Mouse (Mus musculus) CH12.LX (cell line): ENCODE measurements around the gene Gm49776. TPM values are rescaled to one million over a fixed set of nuclear protein-coding genes. Genes with fewer than 3 reads are reported as not detected.

ENCODE experiments used
- DNase-seq: peaks from one replicate; pipeline ENCODE4 v3.0.0-alpha.2; 2013; ENCODE audit errors: extremely low read depth
- H3K27ac ChIP-seq: 2 replicates; pipeline ENCODE4 v1.5.1; 2012; ENCODE audit warnings: low read depth, mild to moderate bottlenecking, control low read depth, moderate library complexity; ENCODE audit not compliant: insufficient read depth
- H3K27me3 ChIP-seq: replicated peaks from 2 replicates; pipeline ENCODE3; 2012; ENCODE audit warnings: inconsistent platforms
- H3K36me3 ChIP-seq, 2 experiments: replicated peaks in 1 of 2; 2 replicates each; pipeline versions ENCODE3 to v1.6.1; 2012; ENCODE audit warnings: inconsistent platforms in 1 of 2, low read length in 1 of 2, mild to moderate bottlenecking in 1 of 2, mixed read lengths in 1 of 2, moderate library complexity in 1 of 2; ENCODE audit not compliant: control insufficient read depth in 1 of 2, insufficient read depth in 1 of 2
- H3K4me1 ChIP-seq, 2 experiments: 2 replicates each; pipeline ENCODE4 v1.6.1; 2012; ENCODE audit warnings: inconsistent platforms in 1 of 2, moderate library complexity in 1 of 2; ENCODE audit not compliant: insufficient read depth in 2 of 2, control insufficient read depth in 1 of 2
- H3K4me2 ChIP-seq: 2 replicates; pipeline ENCODE4 v1.6.1; 2012; ENCODE audit warnings: low read depth, mild to moderate bottlenecking, control low read depth; ENCODE audit not compliant: poor library complexity, insufficient read depth, severe bottlenecking
- H3K4me3 ChIP-seq, 3 experiments: fragments of 150-350 bp in 1 of 3; sonication (generic) in 1 of 3; replicated peaks in 1 of 3; 2 replicates each; pipeline versions ENCODE3 to v1.5.1; 2011 to 2012; ENCODE audit warnings: low read depth in 2 of 3, low read length in 2 of 3, mild to moderate bottlenecking in 2 of 3, moderate library complexity in 2 of 3, control low read depth in 1 of 3, improper control_type of control experiment in 1 of 3, inconsistent platforms in 1 of 3, mixed read lengths in 1 of 3; ENCODE audit not compliant: poor library complexity in 1 of 3
- H3K79me2 ChIP-seq: replicated peaks from 2 replicates; pipeline ENCODE4 v1.6.1; 2012; ENCODE audit warnings: mild to moderate bottlenecking, moderate library complexity; ENCODE audit not compliant: control insufficient read depth, poor library complexity, insufficient read depth, severe bottlenecking; ENCODE audit errors: extremely low read depth
- H3K9ac ChIP-seq: 2 replicates; pipeline ENCODE4 v1.6.1; 2012; ENCODE audit warnings: low read depth, mild to moderate bottlenecking, control low read depth, moderate library complexity; ENCODE audit not compliant: insufficient read depth
- H3K9me3 ChIP-seq: replicated peaks from 2 replicates; pipeline ENCODE3; 2012; ENCODE audit warnings: low read length, inconsistent platforms, mixed read lengths
- CHD1 ChIP-seq: IDR thresholded peaks from 2 replicates; pipeline ENCODE4 v1.6.1; 2012; ENCODE audit warnings: low read depth, low read length, improper control_type of control experiment, inconsistent platforms
- CHD2 ChIP-seq: IDR thresholded peaks from 2 replicates; pipeline ENCODE4 v1.6.1; 2011; ENCODE audit warnings: low read length, improper control_type of control experiment
- E2F4 ChIP-seq: IDR thresholded peaks from 2 replicates; pipeline ENCODE4 v1.6.1; 2011; ENCODE audit warnings: low read depth, low read length, improper control_type of control experiment; ENCODE audit not compliant: insufficient replicate concordance
- ELF1 ChIP-seq: IDR thresholded peaks from 2 replicates; pipeline ENCODE4 v1.6.1; 2014; ENCODE audit warnings: low read depth, mild to moderate bottlenecking, inconsistent platforms, low read length, improper control_type of control experiment
- ETS1 ChIP-seq: conservative IDR thresholded peaks from 2 replicates; pipeline ENCODE4 v1.6.1; 2012; ENCODE audit warnings: low read depth, mild to moderate bottlenecking, inconsistent platforms, low read length, improper control_type of control experiment, moderate library complexity
- HCFC1 ChIP-seq: IDR thresholded peaks from 2 replicates; pipeline ENCODE4 v1.6.1; 2012; ENCODE audit warnings: low read depth, mild to moderate bottlenecking, inconsistent platforms, low read length, improper control_type of control experiment
- MAX ChIP-seq: IDR thresholded peaks from 2 replicates; pipeline ENCODE4 v1.6.1; 2011; ENCODE audit warnings: low read length, improper control_type of control experiment
- MEF2A ChIP-seq: IDR thresholded peaks from 2 replicates; pipeline ENCODE4 v1.6.1; 2014; ENCODE audit warnings: low read depth, mild to moderate bottlenecking, inconsistent platforms, low read length, improper control_type of control experiment, borderline replicate concordance
- MXI1 ChIP-seq: IDR thresholded peaks from 2 replicates; pipeline ENCODE4 v1.6.1; 2011; ENCODE audit warnings: mild to moderate bottlenecking, low read depth, low read length, improper control_type of control experiment
- MYC ChIP-seq: IDR thresholded peaks from 2 replicates; pipeline ENCODE4 v1.6.1; 2011; ENCODE audit warnings: low read depth, mild to moderate bottlenecking, improper control_type of control experiment, low read length
- NRF1 ChIP-seq: IDR thresholded peaks from 2 replicates; pipeline ENCODE4 v1.6.1; 2014; ENCODE audit warnings: low read depth, mild to moderate bottlenecking, inconsistent platforms, low read length, improper control_type of control experiment, moderate library complexity
- RAD21 ChIP-seq: IDR thresholded peaks from 2 replicates; pipeline ENCODE4 v1.6.1; 2011; ENCODE audit warnings: low read depth, mild to moderate bottlenecking, low read length, improper control_type of control experiment, moderate library complexity
- RCOR1 ChIP-seq: conservative IDR thresholded peaks from 2 replicates; pipeline ENCODE4 v1.6.1; 2012; ENCODE audit warnings: low read depth, mild to moderate bottlenecking, inconsistent platforms, low read length, improper control_type of control experiment
- SMC3 ChIP-seq: IDR thresholded peaks from 2 replicates; pipeline ENCODE4 v1.6.1; 2011; ENCODE audit warnings: low read depth, low read length, improper control_type of control experiment
- UBTF ChIP-seq: IDR thresholded peaks from 2 replicates; pipeline ENCODE4 v1.6.1; 2012; ENCODE audit warnings: low read depth, mild to moderate bottlenecking, inconsistent platforms, low read length, improper control_type of control experiment, moderate library complexity
- USF1 ChIP-seq: IDR thresholded peaks from 2 replicates; pipeline ENCODE4 v1.6.1; 2014; ENCODE audit warnings: low read depth, mild to moderate bottlenecking, inconsistent platforms, low read length, improper control_type of control experiment
- ZC3H11A ChIP-seq: IDR thresholded peaks from 2 replicates; pipeline ENCODE4 v1.6.1; 2012; ENCODE audit warnings: low read depth, mild to moderate bottlenecking, inconsistent platforms, low read length, improper control_type of control experiment
- ZMIZ1 ChIP-seq: IDR thresholded peaks from 2 replicates; pipeline ENCODE4 v1.6.1; 2012; ENCODE audit warnings: low read depth, mild to moderate bottlenecking, inconsistent platforms, low read length, improper control_type of control experiment
- ZNF384 ChIP-seq: IDR thresholded peaks from 2 replicates; pipeline ENCODE4 v1.6.1; 2012; ENCODE audit warnings: low read depth, low read length, improper control_type of control experiment, inconsistent platforms
- dilution Hi-C: fragments of 300-500 bp; cut with MboI; formaldehyde crosslinking; loops from 2 replicates; pipeline ENCODE4 v1.14.3; 2020; ENCODE audit warnings: low sequenced_read_pairs; ENCODE audit not compliant: extremely low pct_unique_long_range_greater_than_20kb, extremely low pct_ligation_motif_present
- in situ Hi-C: fragments of 300-500 bp; cut with MboI; formaldehyde crosslinking; loops from 3 replicates; pipeline ENCODE4 v1.14.3; 2019; ENCODE audit warnings: low sequenced_read_pairs, low pct_ligation_motif_present, low pct_unique_long_range_greater_than_20kb, mixed read lengths
- polyA plus RNA-seq: library from polyadenylated mRNA; unstranded; fragments of >175 nt; gene quantifications from 2 replicates; pipeline ENCODE4 v1.2.1, GENCODE M21; 2012; ENCODE audit warnings: low read depth; ENCODE audit not compliant: insufficient read length
- total RNA-seq, 2 experiments: library from RNA; depleted of rRNA; stranded (reverse); fragments of 300-350 nt in 1 of 2; fragments of >200 nt in 1 of 2; gene quantifications; 2 replicates each; pipeline ENCODE4 v1.2.3; 2012 to 2014

The Gm49776 gene
- total and polyA plus RNA-seq, 3 experiments: 0.25 to 25.0 TPM; not detected in 1

- no peak overlapping the region for H3K4me3 ChIP-seq
- peaks cover 93% of the 10 kb centered on the region for H3K27me3 ChIP-seq
- H3K4me2 ChIP-seq: no peak overlapping the region
- in situ Hi-C loops: no loop called here
- H3K79me2 ChIP-seq: no peaks in the 10 kb centered on the region
- H3K27ac ChIP-seq: no peak overlapping the region
- H3K4me1 ChIP-seq: peaks cover 0 to 8% of the 10 kb centered on the region in 2 experiments; a peak in 2 of 4 replicates
- H3K9me3 ChIP-seq: no peaks in the 10 kb centered on the region
- no peaks in the 10 kb centered on the region for H3K36me3 ChIP-seq
- TF ChIP-seq UBTF (no peak), MAX (no peak), USF1 (no peak), ZMIZ1 (no peak), ETS1 (no peak), NRF1 (no peak), RCOR1 (no peak), ELF1 (no peak), E2F4 (no peak), CHD2 (no peak), HCFC1 (no peak), ZNF384 (no peak)
- DNase-seq: no peak
- dilution Hi-C loops: no loop called here
- H3K9ac ChIP-seq: no peak overlapping the region
Measured at GRCm38 (mm10) chr16:18203430-18204091, 54.6 kb downstream of the Gm49776 start.

- Histone ChIP-seq H3K9me3 (no peaks in the 10 kb centered on the region), H3K4me2 (no peak overlapping the region), H3K36me3 (no peaks in the 10 kb centered on the region), H3K9ac (no peak overlapping the region), H3K79me2 (no peaks in the 10 kb centered on the region), H3K27ac (no peak overlapping the region), H3K4me1 (peaks cover 0 to 8% of the 10 kb centered on the region in 2 experiments; a peak in 2 of 4 replicates), H3K27me3 (peaks cover 94% of the 10 kb centered on the region)
- DNase-seq: no peak
- dilution Hi-C loops (no loop called here), in situ Hi-C loops (no loop called here)
- TF ChIP-seq RAD21: no peak
- TF ChIP-seq HCFC1: no peak
- TF ChIP-seq MYC: no peak
- TF ChIP-seq ETS1: no peak
- no peak for TF ChIP-seq MXI1
- TF ChIP-seq CHD1: no peak
- TF ChIP-seq MAX: no peak
- TF ChIP-seq ZC3H11A: no peak
- no peak for TF ChIP-seq SMC3
- no peak for TF ChIP-seq MEF2A
- TF ChIP-seq ZNF384: no peak
- TF ChIP-seq, all 38 proteins: peak for 0
- H3K4me3 ChIP-seq: no peak overlapping the region
Measured at GRCm38 (mm10) chr16:18202061-18202460, 56.1 kb downstream of the Gm49776 start.
